Comparison of ENCODE assay signal across 32 mouse cellular contexts in the genomic region with DNA sequence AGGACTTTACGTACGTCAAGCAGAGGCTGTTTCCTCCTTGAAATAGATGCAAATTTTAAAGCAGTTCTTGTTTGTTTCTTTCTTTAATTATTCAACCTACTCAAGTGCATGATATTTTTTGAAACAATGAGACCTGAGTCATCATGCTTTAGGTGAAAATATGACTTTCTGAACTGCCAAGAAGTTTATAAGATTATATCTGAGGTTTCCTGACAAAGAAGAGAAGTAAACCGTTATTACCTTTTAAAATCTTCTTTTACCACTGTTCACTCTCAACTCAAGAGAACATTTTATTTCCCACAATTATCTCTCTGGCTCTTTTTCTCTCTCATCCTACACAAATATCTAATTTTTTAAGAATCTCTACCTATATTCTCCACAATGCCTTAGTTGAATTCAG.
"Had no signal": no experiment of that assay in that cellular context is flagged by ENCODE, and none has a peak within 500 bp of the region (broad histone marks: within the 10 kb centered on the region; RNA-seq: fewer than 3 reads in every experiment).

No protein-coding gene starts in this region.

- H3K4me2 ChIP-seq: limb, embryonic 12.5 days; limb, embryonic 13.5 days; limb, embryonic 15.5 days; liver, embryonic 11.5 days; liver, embryonic 12.5 days; liver, embryonic 13.5 days; liver, embryonic 15.5 days; lung, embryonic 14.5 days; lung, embryonic 15.5 days; midbrain, embryonic 11.5 days; midbrain, embryonic 12.5 days; midbrain, embryonic 13.5 days; midbrain, embryonic 15.5 days; neural tube, embryonic 12.5 days had no signal

- H3K27ac ChIP-seq: limb, embryonic 10.5 days; limb, embryonic 12.5 days; limb, embryonic 13.5 days; limb, embryonic 15.5 days; liver, embryonic 12.5 days; liver, embryonic 13.5 days; liver, embryonic 14.5 days; liver, embryonic 15.5 days; lung, embryonic 15.5 days; macrophage; midbrain, embryonic 10.5 days; midbrain, embryonic 12.5 days; midbrain, embryonic 13.5 days; midbrain, embryonic 15.5 days; neural tube, embryonic 12.5 days had no signal

- H3K9ac ChIP-seq: limb, embryonic 12.5 days; limb, embryonic 13.5 days; limb, embryonic 15.5 days; liver, embryonic 12.5 days; liver, embryonic 13.5 days; liver, embryonic 14.5 days; liver, embryonic 15.5 days; liver, postnatal 0 days; lung, embryonic 14.5 days; lung, embryonic 15.5 days; midbrain, embryonic 12.5 days; midbrain, embryonic 13.5 days; midbrain, embryonic 15.5 days; neural tube, embryonic 12.5 days had no signal

- H3K4me1 ChIP-seq: limb, embryonic 10.5 days; limb, embryonic 12.5 days; limb, embryonic 13.5 days; limb, embryonic 15.5 days; liver, embryonic 12.5 days; liver, embryonic 13.5 days; liver, embryonic 15.5 days; lung, embryonic 15.5 days; megakaryocyte, embryonic 14.5 days; midbrain, embryonic 10.5 days; midbrain, embryonic 12.5 days; midbrain, embryonic 13.5 days; midbrain, embryonic 15.5 days; neural tube, embryonic 12.5 days had no signal

- ATAC-seq: liver, embryonic 12.5 days; liver, postnatal 0 days; lung, postnatal 0 days; midbrain, embryonic 13.5 days; midbrain, embryonic 15.5 days; midbrain, embryonic 16.5 days had no signal

- H3K36me3 ChIP-seq: limb, embryonic 10.5 days; limb, embryonic 12.5 days; limb, embryonic 13.5 days; limb, embryonic 15.5 days; liver, embryonic 12.5 days; liver, embryonic 13.5 days; liver, embryonic 15.5 days; lung, embryonic 15.5 days; midbrain, embryonic 10.5 days; midbrain, embryonic 12.5 days; midbrain, embryonic 13.5 days; midbrain, embryonic 15.5 days; neural tube, embryonic 12.5 days had no signal

- H3K9me3 ChIP-seq: limb, embryonic 10.5 days; limb, embryonic 12.5 days; limb, embryonic 13.5 days; limb, embryonic 15.5 days; liver, embryonic 12.5 days; liver, embryonic 13.5 days; liver, embryonic 15.5 days; lung, embryonic 15.5 days; megakaryocyte, embryonic 14.5 days; midbrain, embryonic 10.5 days; midbrain, embryonic 12.5 days; midbrain, embryonic 13.5 days; midbrain, embryonic 15.5 days; neural tube, embryonic 12.5 days had no signal

- H3K4me3 ChIP-seq: limb, embryonic 10.5 days; limb, embryonic 12.5 days; limb, embryonic 13.5 days; limb, embryonic 15.5 days; liver, embryonic 12.5 days; liver, embryonic 13.5 days; liver, embryonic 15.5 days; lung, embryonic 15.5 days; megakaryocyte, embryonic 14.5 days; midbrain, embryonic 10.5 days; midbrain, embryonic 12.5 days; midbrain, embryonic 13.5 days; midbrain, embryonic 15.5 days; myocyte; neural tube, embryonic 12.5 days had no signal

- DNase-seq: left cerebral cortex, postnatal 4 days; liver; liver, embryonic 13.5 days; liver, postnatal 0 days; lung, adult 18-20 months; lung, adult 2 months; lung, embryonic 14.5 days; lung, postnatal 10 days; lung, postnatal 14 days; lung, postnatal 36 days; lung, postnatal 4 days; midbrain, embryonic 14.5 days had no signal

- H3K27me3 ChIP-seq: limb, embryonic 12.5 days; limb, embryonic 13.5 days; limb, embryonic 15.5 days; liver, embryonic 12.5 days; liver, embryonic 13.5 days; liver, embryonic 15.5 days; lung, embryonic 15.5 days; megakaryocyte, embryonic 14.5 days; midbrain, embryonic 12.5 days; midbrain, embryonic 13.5 days; midbrain, embryonic 15.5 days; neural tube, embryonic 12.5 days had no signal
